Mouse (Mus musculus): ENCODE measurements around the gene Pla2g1b. TPM values are rescaled to one million over a fixed set of nuclear protein-coding genes. Genes with fewer than 3 reads are reported as not detected.
"Not testable (repeated sequence)": the region's sequence is repeated elsewhere in the genome, so short reads cannot be mapped to it uniquely, and the experiment has no call there.

Gene Pla2g1b
- polyA plus RNA-seq, 1 experiment from 2014 or later = not detected

GRCm38 (mm10) chr5:115489699-115490637 is 23.9 kb downstream of the Pla2g1b start:
- H3K36me3 ChIP-seq (replicated peaks; ENCODE audit: control insufficient read depth, insufficient read depth, low read depth, low read length) = no peaks in the 10 kb centered on the region
- ATAC-seq (replicated peaks; ENCODE audit: insufficient number of reproducible peaks, low FRiP score, low TSS enrichment, low read depth) (peak; percentile 72), DNase-seq (ENCODE audit: low spot score) (peak; percentile 89)
- H3K27ac ChIP-seq (replicated peaks; ENCODE audit: low read depth, low read length) = peak overlapping the region; percentile 99
- H3K4me1 ChIP-seq (ENCODE audit: control insufficient read depth, insufficient read depth, low read length) = peaks cover 5% of the 10 kb centered on the region; the same call in 1 of the 2 replicates
- peak overlapping the region; percentile 59 for H3K9ac ChIP-seq (replicated peaks; ENCODE audit: low read length)
- under 1% methylated on average over 50 of the region's 50 CpGs for WGBS
- no peaks in the 10 kb centered on the region for H3K27me3 ChIP-seq (ENCODE audit: control insufficient read depth, insufficient read depth, low read length)
- peak overlapping the region; percentile 24 for H3K4me3 ChIP-seq (ENCODE audit: low read depth, low read length)
- H3K9me3 ChIP-seq (replicated peaks; ENCODE audit: control insufficient read depth, low read length) = no peaks in the 10 kb centered on the region
- peak overlapping the region; percentile 40 for H3K4me2 ChIP-seq (ENCODE audit: low read depth, low read length)

- Histone ChIP-seq H3K27ac (replicated peaks; ENCODE audit: low read depth, low read length) (no peak overlapping the region), H3K9ac (replicated peaks; ENCODE audit: low read length) (no peak overlapping the region)
Measured at GRCm38 (mm10) chr5:115490638-115491000, 24.6 kb downstream of the Pla2g1b start.

GRCm38 (mm10) chr5:115491076-115491475 is 25.0 kb downstream of the Pla2g1b start:
- H3K27me3 ChIP-seq (ENCODE audit: control insufficient read depth, insufficient read depth, low read length) = no peaks in the 10 kb centered on the region
- H3K9ac ChIP-seq (replicated peaks; ENCODE audit: low read length) = no peak overlapping the region
- DNase-seq (ENCODE audit: low spot score) (no peak), ATAC-seq (replicated peaks; ENCODE audit: insufficient number of reproducible peaks, low FRiP score, low TSS enrichment, low read depth) (no peak)
- 40% methylated on average over 5 of the region's 5 CpGs for WGBS
- no peaks in the 10 kb centered on the region for H3K36me3 ChIP-seq (replicated peaks; ENCODE audit: control insufficient read depth, insufficient read depth, low read depth, low read length)
- no peak overlapping the region for H3K4me2 ChIP-seq (ENCODE audit: low read depth, low read length)
- H3K9me3 ChIP-seq (replicated peaks; ENCODE audit: control insufficient read depth, low read length) = no peaks in the 10 kb centered on the region
- no peak overlapping the region for H3K4me3 ChIP-seq (ENCODE audit: low read depth, low read length)
- H3K27ac ChIP-seq (replicated peaks; ENCODE audit: low read depth, low read length) = no peak overlapping the region
- H3K4me1 ChIP-seq (ENCODE audit: control insufficient read depth, insufficient read depth, low read length) = peaks cover 5% of the 10 kb centered on the region; the same call in 1 of the 2 replicates

More at GRCm38 (mm10) chr5:115490638-115491000, 24.6 kb downstream of the Pla2g1b start:
- H3K4me2 ChIP-seq (ENCODE audit: low read depth, low read length) = no peak overlapping the region
- no peaks in the 10 kb centered on the region for H3K27me3 ChIP-seq (ENCODE audit: control insufficient read depth, insufficient read depth, low read length)
- H3K4me3 ChIP-seq (ENCODE audit: low read depth, low read length) = no peak overlapping the region
- 11% methylated on average over 8 of the region's 8 CpGs for WGBS
- no peaks in the 10 kb centered on the region for H3K36me3 ChIP-seq (replicated peaks; ENCODE audit: control insufficient read depth, insufficient read depth, low read depth, low read length)
- peaks cover 5% of the 10 kb centered on the region; the same call in 1 of the 2 replicates for H3K4me1 ChIP-seq (ENCODE audit: control insufficient read depth, insufficient read depth, low read length)
- no peaks in the 10 kb centered on the region for H3K9me3 ChIP-seq (replicated peaks; ENCODE audit: control insufficient read depth, low read length)
- ATAC-seq (replicated peaks; ENCODE audit: insufficient number of reproducible peaks, low FRiP score, low TSS enrichment, low read depth) (no peak), DNase-seq (ENCODE audit: low spot score) (no peak)

- Histone ChIP-seq H3K27ac (replicated peaks; ENCODE audit: low read depth, low read length) (no peak overlapping the region), H3K4me2 (ENCODE audit: low read depth, low read length) (peak overlapping the region; percentile 45), H3K36me3 (replicated peaks; ENCODE audit: control insufficient read depth, insufficient read depth, low read depth, low read length) (no peaks in the 10 kb centered on the region), H3K9ac (replicated peaks; ENCODE audit: low read length) (no peak overlapping the region), H3K9me3 (replicated peaks; ENCODE audit: control insufficient read depth, low read length) (no peaks in the 10 kb centered on the region), H3K27me3 (ENCODE audit: control insufficient read depth, insufficient read depth, low read length) (no peaks in the 10 kb centered on the region), H3K4me3 (ENCODE audit: low read depth, low read length) (0 out of 2 replicates have a peak overlapping the region, but pooled peaks have one; percentile 4), H3K4me1 (ENCODE audit: control insufficient read depth, insufficient read depth, low read length) (peaks cover 5% of the 10 kb centered on the region; the same call in 1 of the 2 replicates)
- DNase-seq (ENCODE audit: low spot score) (no peak), ATAC-seq (replicated peaks; ENCODE audit: insufficient number of reproducible peaks, low FRiP score, low TSS enrichment, low read depth) (no peak)
- WGBS = 8% methylated on average over 28 of the region's 28 CpGs
Measured at GRCm38 (mm10) chr5:115491771-115492322, 25.8 kb downstream of the Pla2g1b start.

GRCm38 (mm10) chr5:115492711-115493335 is 26.8 kb downstream of the Pla2g1b start:
- Histone ChIP-seq H3K4me3 (ENCODE audit: low read depth, low read length) (no peak overlapping the region), H3K9me3 (replicated peaks; ENCODE audit: control insufficient read depth, low read length) (no peaks in the 10 kb centered on the region), H3K4me2 (ENCODE audit: low read depth, low read length) (no peak overlapping the region), H3K27ac (replicated peaks; ENCODE audit: low read depth, low read length) (no peak overlapping the region), H3K4me1 (ENCODE audit: control insufficient read depth, insufficient read depth, low read length) (peaks cover 5% of the 10 kb centered on the region; the same call in 1 of the 2 replicates), H3K27me3 (ENCODE audit: control insufficient read depth, insufficient read depth, low read length) (no peaks in the 10 kb centered on the region), H3K36me3 (replicated peaks; ENCODE audit: control insufficient read depth, insufficient read depth, low read depth, low read length) (no peaks in the 10 kb centered on the region), H3K9ac (replicated peaks; ENCODE audit: low read length) (no peak overlapping the region)
- DNase-seq (ENCODE audit: low spot score) (no peak), ATAC-seq (replicated peaks; ENCODE audit: insufficient number of reproducible peaks, low FRiP score, low TSS enrichment, low read depth) (no peak)
- 67% methylated on average over 6 of the region's 6 CpGs for WGBS

- DNase-seq (ENCODE audit: low spot score) = no peak
- 37% methylated on average over 5 of the region's 5 CpGs for WGBS
- H3K4me2 ChIP-seq (ENCODE audit: low read depth, low read length) = no peak overlapping the region
- ATAC-seq (replicated peaks; ENCODE audit: insufficient number of reproducible peaks, low FRiP score, low TSS enrichment, low read depth) = no peak
- no peaks in the 10 kb centered on the region for H3K36me3 ChIP-seq (replicated peaks; ENCODE audit: control insufficient read depth, insufficient read depth, low read depth, low read length)
- H3K9me3 ChIP-seq (replicated peaks; ENCODE audit: control insufficient read depth, low read length) = no peaks in the 10 kb centered on the region
- no peaks in the 10 kb centered on the region for H3K27me3 ChIP-seq (ENCODE audit: control insufficient read depth, insufficient read depth, low read length)
- peaks cover 5% of the 10 kb centered on the region; the same call in 1 of the 2 replicates for H3K4me1 ChIP-seq (ENCODE audit: control insufficient read depth, insufficient read depth, low read length)
- no peak overlapping the region; the same call in 1 of the 2 replicates for H3K9ac ChIP-seq (replicated peaks; ENCODE audit: low read length)
- H3K27ac ChIP-seq (replicated peaks; ENCODE audit: low read depth, low read length) = no peak overlapping the region
- H3K4me3 ChIP-seq (ENCODE audit: low read depth, low read length) = no peak overlapping the region
Measured at GRCm38 (mm10) chr5:115493441-115493840, 27.4 kb downstream of the Pla2g1b start.

GRCm38 (mm10) chr5:115495618-115496017 is 29.6 kb downstream of the Pla2g1b start:
- not testable (repeated sequence) for H3K4me1 ChIP-seq (ENCODE audit: control insufficient read depth, insufficient read depth, low read length); H3K9ac ChIP-seq (replicated peaks; ENCODE audit: low read length); H3K4me2 ChIP-seq (ENCODE audit: low read depth, low read length); H3K4me3 ChIP-seq (ENCODE audit: low read depth, low read length); H3K27ac ChIP-seq (replicated peaks; ENCODE audit: low read depth, low read length); H3K9me3 ChIP-seq (replicated peaks; ENCODE audit: control insufficient read depth, low read length); H3K36me3 ChIP-seq (replicated peaks; ENCODE audit: control insufficient read depth, insufficient read depth, low read depth, low read length); DNase-seq (ENCODE audit: low spot score); H3K27me3 ChIP-seq (ENCODE audit: control insufficient read depth, insufficient read depth, low read length); ATAC-seq (replicated peaks; ENCODE audit: insufficient number of reproducible peaks, low FRiP score, low TSS enrichment, low read depth)
- 74% methylated on average over 3 of the region's 3 CpGs for WGBS

Measured in embryonic facial prominence, embryonic 11.5 days (tissue).